Mouse (Mus musculus) gastrocnemius, postnatal 36 days (tissue): ENCODE measurements around the gene Itgb5. TPM values are rescaled to one million over a fixed set of nuclear protein-coding genes. Genes with fewer than 3 reads are reported as not detected.
A peak's percentile ranks its signal among the peaks of the same experiment; 100 is the strongest.

ENCODE experiments used
- DNase-seq, 2 experiments: peaks; one replicate each; pipeline ENCODE4 v3.0.0; 2022
- intact Hi-C: fragments of 180-260 bp; cut with DNase I; formaldehyde crosslinking; loops from one replicate; pipeline ENCODE4 v1.15.1; 2025
- total RNA-seq, 2 experiments: library from RNA; stranded (reverse); gene quantifications; 2 replicates each; pipeline ENCODE4 v1.2.3; 2021

Gene Itgb5
- total RNA-seq, 2 experiments from 2014 or later: 47.5 to 51.9 TPM

DNA sequence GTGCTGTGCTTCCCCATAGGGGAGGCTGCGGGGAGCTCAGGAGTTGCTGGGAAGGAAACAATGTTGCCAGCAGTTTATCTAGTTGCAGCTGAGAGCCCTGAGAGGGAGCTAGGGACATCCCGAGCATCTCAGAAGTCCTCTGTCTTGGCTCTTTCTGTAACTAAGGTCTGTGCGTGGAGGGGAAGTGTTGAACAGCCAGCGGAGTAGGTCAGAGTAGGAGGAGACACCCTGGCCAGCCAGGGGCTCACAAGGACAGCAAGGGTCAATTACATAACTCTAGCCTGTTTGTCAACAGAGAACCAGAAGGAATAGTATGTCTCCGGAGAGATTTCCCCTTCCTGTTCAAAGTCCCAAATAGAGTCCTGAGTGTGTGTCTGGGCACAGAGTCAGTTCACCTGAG, 102.7 kb downstream of the Itgb5 start:
- intact Hi-C loops: no loop called here
- DNase-seq: peak in 1 of 2 experiments; percentile 47

DNA sequence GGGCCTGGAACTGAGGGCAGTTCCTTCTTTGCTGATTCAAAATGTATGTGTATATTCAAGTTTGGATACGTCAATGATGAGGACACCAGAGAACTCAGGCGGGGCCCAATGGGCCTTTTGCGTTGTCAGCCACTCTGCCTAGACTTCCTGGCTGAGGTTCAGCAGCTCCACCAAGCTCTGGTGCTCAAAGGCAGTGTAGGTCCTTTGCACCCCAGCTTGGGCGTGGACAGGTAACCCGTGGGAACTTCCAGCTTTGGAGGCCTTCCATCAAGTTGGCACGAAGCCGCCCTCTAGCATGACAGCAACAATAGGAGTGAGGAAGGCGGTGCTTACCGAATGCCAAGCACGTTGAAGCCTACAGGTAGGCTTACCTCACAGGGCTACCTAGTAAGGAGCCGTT, 103.9 kb downstream of the Itgb5 start:
- intact Hi-C loops: no loop called here
- no peak for DNase-seq

DNA sequence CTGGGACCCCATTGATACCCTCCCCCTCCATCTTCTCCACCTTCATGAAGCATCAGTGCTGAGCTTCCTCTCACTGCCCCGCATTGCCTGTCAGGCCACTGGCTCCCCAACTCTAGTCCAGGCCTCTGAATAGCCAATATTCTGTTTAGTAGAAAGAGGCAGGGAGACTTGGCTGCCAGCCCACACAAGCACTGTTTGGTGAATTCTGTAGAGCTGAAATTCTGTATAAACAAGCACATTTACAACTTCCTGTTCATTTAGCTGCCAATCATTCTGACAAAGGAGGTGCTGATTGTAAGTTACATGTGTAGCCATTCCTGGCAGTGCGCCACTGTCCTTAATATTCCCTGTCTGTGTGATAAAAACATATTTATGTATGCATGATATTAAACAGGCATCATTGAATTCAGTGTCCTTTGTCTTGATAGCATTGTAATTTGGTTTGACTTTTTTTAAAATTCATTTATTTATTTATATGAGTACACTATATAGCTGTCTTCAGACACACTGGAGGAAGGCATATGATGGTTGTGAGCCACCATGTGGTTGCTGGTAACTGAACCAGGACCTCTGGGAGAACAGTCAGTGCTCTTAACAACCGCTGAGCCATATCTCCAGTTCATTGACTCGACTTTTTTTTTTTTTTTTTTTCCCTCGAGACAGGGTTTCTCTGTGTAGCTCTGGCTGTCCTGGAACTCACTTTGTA, 105.4 kb downstream of the Itgb5 start:
- DNase-seq: no peak
- intact Hi-C loops: no loop called here

DNA sequence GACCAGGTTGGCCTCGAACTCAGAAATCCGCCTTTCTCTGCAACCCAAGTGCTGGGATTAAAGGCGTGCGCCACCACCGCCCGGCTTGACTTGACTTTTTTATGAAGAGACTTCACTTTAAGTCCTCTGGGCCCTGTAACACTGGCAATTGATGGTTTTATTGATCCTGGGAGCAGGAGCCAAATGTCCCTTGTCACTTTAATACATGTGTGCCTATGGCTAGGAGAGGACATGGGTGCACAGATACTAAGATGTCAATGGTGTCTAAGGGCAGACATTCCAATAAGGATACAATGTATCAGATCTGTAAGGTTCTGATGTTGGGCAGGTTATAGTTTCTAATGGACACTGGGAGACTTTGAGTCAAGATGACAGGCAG, 105.9 kb downstream of the Itgb5 start:
- intact Hi-C loops: no loop called here
- no peak for DNase-seq

DNA sequence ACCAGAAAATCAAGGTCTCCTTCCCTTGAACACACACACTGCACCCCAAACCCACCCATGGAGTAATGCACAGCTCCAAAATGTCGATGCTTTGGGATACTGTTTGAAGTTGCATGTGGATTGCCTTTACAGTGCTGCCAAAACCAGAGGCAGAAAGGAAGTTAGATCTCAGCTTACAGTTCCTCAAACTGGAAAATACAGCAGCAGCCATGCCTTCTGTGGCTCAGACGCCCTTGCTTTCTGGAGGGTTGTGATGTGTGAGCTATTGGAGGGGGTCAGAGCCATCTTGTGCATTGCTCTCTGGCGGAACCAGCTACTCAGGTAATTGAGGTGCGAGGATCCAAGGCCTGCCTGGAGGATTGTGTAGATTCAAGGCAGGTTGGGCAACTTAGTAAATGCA, 107.4 kb downstream of the Itgb5 start:
- intact Hi-C loops: no loop called here
- no peak for DNase-seq

DNA sequence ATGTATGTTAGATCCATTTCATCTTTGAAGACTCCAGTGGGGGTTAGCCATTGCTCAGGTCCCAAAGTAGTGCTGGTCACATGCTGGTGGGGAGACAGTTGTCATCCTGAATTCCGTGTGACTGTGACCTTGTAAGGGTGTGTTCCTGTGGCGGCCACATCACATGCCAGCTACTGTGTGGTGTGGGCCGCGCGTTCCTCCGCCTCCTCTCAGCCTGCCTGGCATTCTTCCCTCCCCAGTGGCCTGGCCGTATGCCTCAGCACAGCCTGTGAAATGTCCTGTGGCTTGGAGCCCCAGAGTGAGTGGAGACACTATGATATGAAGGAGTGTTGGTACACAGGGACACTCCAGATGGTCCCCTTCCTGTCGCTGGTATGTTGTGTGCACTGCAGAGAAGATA, 108.1 kb downstream of the Itgb5 start:
- peak; percentile 72 to 76 for DNase-seq
- intact Hi-C loops: no loop called here

DNA sequence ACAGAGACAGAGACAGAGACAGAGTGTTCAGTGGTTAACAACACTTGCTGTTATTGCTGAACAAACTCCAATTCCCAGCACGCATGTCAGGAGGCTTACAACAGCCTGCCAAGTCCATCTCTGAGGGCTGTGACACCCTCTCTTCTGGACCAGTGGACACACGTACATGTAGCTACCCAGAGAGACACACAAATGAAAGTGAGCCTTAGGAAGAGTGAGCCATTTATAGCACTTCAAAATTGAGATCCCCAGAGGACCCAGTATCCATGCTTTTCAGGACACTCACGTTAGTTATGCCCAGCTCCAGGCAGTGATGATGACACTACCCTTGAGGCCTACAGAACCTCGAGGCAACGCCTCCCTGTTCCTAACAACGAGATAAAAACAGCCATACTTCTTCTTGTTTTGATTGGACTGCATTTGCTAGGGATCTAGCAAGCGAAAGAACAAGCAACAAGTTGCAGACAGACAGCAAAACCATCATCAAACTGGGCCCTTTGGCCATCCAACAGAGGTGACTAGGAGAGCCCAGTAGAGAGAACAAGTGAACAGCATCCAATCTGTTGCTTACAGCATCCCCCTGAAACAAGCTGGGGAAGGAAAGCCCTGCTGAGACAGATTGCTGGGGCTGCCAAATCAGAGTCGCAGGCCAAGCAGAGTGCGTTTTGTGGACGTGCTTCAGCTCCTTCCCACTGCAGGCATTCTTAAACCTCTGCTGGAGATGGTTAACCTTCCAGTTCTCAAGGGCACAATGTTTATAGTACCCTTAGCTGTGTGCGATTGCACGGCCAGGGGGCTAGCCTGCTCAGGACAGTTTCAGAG, 109.1 kb downstream of the Itgb5 start:
- intact Hi-C loops: no loop called here
- no peak for DNase-seq

DNA sequence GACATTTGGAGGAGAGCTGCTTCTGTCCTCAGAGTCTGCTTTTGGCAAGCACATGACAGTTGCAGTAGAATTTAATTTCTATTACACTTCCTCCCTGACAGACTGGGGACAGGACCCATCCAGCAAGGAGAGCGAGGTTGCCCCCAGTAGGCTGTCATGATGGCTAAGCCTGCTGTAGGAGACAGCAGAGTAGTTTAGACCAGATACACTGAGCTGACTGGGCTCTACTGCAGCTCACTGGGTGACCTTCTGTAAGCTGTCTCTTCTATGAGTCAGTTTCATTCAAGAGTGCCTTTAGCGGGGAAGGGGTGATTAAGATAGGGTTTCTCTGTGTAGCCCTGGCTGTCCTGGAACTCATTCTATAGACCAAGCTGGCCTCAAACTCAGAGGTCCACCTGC, 109.7 kb downstream of the Itgb5 start:
- intact Hi-C loops: no loop called here
- no peak for DNase-seq

DNA sequence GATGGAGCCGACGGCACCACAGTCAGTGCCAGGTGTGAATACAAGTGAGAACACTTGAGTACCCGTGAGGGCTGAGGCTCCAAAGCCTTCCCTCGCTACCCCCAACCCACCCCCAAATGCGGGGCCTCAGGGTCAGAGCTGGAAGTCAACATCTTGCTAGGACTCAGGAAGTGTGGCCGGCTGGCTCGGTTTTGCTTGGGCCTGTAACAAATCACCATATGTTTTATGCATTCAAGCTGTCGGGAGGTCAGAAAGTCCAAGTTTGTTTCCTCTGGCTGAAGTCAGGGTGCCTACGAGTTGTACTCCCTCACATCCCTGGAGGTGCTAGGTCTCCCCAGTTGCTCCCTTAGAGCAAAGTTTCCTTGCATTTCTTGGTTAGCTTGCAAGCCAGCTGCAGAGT, 110.2 kb downstream of the Itgb5 start:
- intact Hi-C loops: no loop called here
- no peak for DNase-seq

DNA sequence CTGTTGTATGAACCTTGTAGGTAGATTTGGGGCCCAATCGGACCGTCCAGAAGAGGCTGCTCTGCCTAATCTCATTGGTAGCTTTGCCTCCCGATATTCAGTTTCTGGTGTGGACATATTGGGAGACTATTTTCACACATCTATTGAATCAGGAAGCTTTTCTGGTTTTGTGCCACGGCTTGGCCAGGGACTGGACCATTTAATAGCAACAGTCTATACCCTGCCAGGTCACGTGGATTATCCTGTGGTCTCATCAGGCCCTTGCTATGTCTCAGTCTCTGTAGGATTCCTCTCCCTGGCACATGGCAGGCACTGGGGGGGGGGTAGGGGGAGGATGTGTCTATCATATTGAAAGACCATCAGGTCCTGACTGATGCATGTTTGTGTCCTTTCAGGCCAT, 110.6 kb downstream of the Itgb5 start:
- intact Hi-C loops: no loop called here
- DNase-seq: no peak

DNA sequence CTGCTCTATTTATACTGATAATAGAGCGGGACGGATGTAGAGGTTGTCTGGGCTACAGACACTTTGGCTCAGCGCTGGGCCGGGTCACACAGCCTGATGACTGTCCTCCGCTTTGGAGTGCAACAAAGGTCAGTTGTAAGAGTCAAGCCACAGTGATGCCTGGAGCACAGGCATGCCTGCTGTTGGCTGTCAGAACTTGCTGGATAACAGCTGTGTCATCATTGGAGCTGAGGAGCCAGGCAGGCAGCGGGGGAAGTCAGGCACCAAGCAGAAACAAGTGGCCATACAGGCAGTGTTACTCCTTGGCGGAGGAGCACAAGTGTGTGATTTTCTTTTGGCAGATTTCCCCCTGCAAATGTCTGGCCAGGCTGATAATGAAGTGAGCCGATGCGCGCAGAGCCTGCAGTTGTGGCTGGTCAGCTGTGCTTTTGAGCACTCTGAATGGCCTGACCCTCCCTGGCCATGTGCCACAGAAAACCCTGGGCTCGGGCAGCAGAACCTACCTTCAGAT, 111.9 kb downstream of the Itgb5 start:
- intact Hi-C loops: loop anchor here (1.0 kb wide), 1 partner anchor 50 kb away; no protein-coding TSS in a partner anchor

DNA sequence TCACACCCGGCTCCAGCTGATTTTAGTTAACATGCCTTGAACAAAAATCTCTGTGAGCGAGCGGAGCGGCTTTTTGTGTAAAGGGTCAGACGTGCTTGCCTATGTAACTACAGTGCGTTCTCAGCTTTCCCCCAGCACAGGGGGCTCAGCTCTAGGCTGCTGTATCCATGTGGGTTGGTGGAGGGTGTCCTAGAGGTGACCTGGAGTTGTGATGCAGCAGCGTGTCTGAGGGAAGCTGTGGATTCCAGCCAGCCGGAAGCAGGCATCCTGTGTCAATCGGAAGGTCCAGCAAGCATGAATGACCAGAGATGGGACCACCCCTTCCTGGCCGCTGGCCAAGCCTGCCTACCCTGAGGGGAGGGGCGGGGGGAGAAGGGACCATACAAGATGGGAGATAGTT, 112.9 kb downstream of the Itgb5 start:
- intact Hi-C loops: no loop called here
- DNase-seq: peak in 1 of 2 experiments; percentile 53

More for the DNA sequence above, 111.9 kb downstream of the Itgb5 start:
- DNase-seq: peak; percentile 62 to 63

DNA sequence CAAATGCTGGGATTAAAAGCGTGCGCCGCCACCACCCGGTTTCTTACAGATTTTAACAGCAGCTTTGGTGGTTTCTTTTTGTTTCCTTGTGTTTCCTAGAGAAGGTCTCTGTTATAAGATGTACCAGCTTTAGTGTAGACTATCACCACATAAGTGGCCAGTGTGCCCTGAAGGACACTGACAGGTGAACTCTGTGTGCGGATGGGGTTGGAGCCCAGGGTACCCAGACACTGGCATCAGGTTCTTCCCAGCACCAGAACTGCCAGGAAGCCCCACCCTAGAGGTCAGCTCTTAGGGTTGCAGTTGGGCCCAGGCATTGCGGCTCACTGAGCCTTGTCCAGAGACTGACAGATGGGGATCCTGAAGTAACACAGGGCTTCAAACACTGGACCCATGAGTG, 113.9 kb downstream of the Itgb5 start:
- DNase-seq: no peak
- intact Hi-C loops: no loop called here

DNA sequence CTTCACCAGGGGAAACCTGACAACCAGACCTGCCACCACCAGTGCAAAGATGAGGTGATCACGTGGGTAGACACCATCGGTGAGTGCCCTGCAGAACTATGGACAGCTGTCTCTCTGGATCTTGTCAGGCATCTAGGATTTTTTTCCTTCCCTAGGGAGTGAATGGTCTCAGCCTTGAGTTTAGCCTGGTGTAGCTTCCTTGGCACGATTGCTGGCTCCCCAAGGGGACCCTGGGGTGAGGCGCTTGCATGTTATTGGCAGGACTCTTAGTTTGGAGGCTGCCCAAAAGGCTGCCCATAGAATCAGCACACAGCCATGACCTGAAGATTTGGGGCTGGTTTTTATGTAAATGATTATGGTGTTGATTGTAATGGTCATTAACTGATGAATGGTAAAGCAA, 114.7 kb downstream of the Itgb5 start:
- DNase-seq: no peak
- intact Hi-C loops: no loop called here

DNA sequence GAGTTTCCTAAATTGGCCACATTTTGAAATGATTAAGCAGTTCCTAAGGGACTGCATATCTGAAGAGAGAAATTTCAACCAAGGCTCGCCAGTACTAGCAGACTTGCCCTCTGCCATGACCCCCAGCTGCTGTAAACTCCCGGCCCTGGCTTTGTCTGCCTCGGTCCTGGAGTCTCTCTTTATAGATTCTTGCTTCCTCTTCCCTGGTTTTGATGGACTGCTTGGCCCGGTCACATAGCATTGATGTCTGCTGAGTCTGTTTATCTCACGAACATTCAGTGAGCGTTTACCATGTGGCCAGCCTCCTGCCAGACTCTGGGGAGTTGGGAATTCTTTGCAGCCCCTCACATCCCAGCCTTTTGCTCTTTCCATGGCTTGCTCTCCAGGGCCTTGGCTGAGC, 115.3 kb downstream of the Itgb5 start:
- intact Hi-C loops: no loop called here
- DNase-seq: no peak

DNA sequence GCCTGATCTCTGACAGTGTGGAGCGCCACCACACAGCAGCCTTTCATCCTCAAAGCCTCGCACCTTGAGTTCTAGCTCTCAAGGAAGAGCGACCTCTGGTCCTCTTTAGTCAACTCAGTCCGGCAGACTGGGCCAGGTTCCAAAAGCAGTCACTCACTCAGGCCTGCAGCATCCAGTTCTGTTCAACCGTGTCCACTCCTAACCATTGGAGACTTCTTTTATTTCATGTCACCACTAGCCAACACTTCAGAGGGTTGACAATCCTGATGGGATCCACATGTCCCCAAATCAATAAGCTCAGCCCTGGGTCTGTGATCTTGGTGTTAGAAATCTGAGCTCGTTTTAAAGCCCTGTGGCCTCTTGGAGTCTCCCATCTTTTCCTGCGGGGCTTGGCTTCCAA, 116.6 kb downstream of the Itgb5 start:
- no peak for DNase-seq
- intact Hi-C loops: no loop called here

DNA sequence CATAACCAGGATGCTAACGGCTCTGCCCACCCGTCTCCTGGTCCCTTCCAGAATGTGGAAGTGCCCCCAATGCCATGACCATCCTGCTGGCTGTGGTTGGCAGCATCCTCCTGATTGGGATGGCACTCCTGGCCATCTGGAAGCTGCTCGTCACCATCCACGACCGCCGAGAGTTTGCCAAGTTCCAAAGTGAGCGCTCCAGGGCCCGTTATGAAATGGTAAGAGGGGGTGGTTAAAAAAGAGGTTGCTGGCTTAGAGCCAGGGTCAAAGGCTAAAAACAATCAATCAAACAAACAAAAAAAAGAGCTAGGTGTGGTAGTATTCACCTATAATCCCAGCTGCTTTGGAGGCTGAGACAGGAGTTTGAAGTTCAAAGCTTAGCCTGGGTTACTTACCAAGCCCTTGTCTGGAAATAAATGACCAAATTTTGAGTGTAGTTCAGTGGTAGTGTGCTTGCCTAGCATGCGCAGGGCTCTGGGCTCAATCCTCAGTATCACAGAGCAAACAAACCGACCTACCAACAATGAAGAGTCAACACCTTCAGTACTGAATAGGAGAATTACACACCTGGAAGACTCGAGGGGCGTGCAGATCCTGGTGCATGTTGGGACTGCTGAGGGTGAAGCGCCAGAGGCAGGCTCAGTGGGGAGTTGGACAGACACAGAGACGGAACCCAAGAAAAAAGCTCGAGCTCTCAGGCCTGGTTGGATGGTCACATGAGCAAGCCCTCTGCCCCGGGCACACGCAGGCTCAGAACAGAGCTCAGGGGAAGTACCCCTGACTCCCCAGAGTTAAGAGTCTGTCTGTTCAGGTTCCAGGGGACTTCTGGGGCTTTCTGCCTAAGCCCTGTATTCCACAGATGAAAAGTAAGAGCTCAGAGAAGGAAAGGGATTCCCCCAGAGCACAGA, 118.5 kb downstream of the Itgb5 start:
- no peak for DNase-seq
- intact Hi-C loops: no loop called here

DNA sequence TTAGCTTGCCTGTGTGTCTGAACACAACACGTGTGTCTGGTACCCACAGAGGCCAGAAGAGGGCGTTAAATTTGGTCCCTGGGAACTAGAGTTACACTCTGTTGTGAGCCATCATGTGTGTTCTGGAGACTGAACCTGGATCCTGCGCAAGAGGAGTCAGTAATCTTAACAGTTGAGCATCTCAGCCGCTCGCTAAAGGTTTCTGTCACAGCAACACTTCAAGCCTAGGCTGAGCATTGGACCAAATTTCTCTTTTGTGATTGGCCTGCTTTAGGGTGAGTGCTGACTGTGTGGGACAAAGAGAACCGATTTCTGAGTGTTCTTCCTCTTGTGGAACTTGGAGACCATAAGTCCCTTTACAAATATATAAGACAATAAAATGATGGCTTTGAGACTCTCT, 120.9 kb downstream of the Itgb5 start:
- intact Hi-C loops: loop anchor here (1.0 kb wide), 1 partner anchor 130 kb away; no protein-coding TSS in a partner anchor
- no peak for DNase-seq

DNA sequence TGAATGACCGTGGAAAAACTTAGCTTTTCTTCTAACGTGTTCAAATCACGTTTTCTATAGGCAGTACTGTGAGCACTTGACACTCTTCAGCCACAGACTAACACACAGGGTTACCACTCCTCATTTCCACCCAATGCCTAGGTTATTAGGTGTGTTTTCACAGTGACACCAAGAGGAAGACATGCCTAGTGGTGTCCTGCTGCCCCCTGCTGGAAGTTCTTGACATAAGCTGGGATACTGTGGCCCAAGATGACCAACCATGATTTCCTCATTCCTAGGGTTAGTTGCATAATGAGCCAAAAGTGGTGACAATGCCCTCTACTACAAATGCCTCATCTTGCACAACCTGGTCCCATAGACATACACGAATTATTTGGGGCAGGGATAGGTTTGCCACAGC, 121.4 kb downstream of the Itgb5 start:
- DNase-seq: peak; percentile 79 to 82
- intact Hi-C loops: loop anchor here (1.0 kb wide), 1 partner anchor 131 kb away; no protein-coding TSS in a partner anchor

DNA sequence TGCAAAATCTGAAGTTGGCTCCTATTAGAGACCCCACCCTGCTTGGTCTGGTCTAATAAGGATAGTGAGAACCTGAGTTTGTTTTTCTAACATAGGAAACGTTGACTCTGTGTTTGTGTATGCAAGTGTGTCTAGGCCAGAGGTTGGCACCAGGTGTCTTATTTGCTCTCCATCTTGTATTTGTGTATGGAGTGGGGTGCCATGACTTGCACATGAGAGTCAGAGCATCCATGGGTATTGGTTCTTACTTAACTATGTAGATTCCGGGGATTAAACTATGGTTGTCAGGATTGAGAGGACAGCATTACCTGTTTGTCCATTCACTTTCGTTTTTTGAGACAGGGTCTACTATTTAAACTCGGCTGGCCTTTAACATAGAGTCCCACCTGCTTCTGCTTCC, 123.5 kb downstream of the Itgb5 start:
- no peak for DNase-seq
- intact Hi-C loops: no loop called here

DNA sequence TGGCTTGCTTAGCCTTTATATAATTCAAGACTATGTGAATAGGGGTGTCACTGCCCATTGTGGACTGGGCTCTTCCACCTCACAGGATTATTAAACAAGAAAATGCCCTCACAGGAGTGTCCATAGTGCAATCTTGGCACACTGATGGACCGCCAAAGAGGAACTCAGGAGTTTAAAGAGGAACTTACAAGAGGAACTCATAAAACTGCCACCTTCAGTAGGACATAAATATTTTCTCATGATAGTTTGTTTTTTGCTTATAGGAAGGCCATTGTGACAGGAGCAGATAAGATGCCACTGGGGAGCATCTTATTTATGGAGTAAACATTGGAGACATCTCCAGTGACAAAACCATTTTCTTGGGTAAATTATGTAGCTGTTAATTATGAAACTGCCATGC, 125.3 kb downstream of the Itgb5 start:
- intact Hi-C loops: no loop called here
- no peak for DNase-seq
